Mouse (Mus musculus) layer of hippocampus, postnatal 25 days (tissue): Measurements from ENCODE around the gene Ccr7. TPM values are rescaled to one million over a fixed set of nuclear protein-coding genes. Genes with fewer than 3 reads are reported as not detected.

Experiments used
- DNase-seq, 2 experiments: peaks; one replicate each; pipeline ENCODE4 v3.0.0; 2022; ENCODE audit warnings: mixed read lengths in 2 of 2, low spot score in 1 of 2; ENCODE audit errors: extremely low spot score in 1 of 2
- total RNA-seq, 2 experiments: library from RNA; stranded (reverse); gene quantifications; 2 replicates each; pipeline ENCODE4 v1.2.3; 2021

Ccr7 gene
- total RNA-seq, 2 experiments from 2014 or later = not detected

GRCm38 (mm10) chr11:99141600-99141999 lies 13.3 kb downstream of the Ccr7 start:
- no peak for DNase-seq

GRCm38 (mm10) chr11:99138976-99139375 lies 15.9 kb downstream of the Ccr7 start:
- DNase-seq = no peak

GRCm38 (mm10) chr11:99137385-99137784 lies 17.5 kb downstream of the Ccr7 start:
- no peak for DNase-seq

- DNase-seq = no peak
Observed at GRCm38 (mm10) chr11:99136961-99137360, 17.9 kb downstream of the Ccr7 start.

- DNase-seq = no peak
Observed at GRCm38 (mm10) chr11:99136361-99136760, 18.5 kb downstream of the Ccr7 start.

- DNase-seq = no peak
Observed at GRCm38 (mm10) chr11:99135047-99135440, 19.8 kb downstream of the Ccr7 start.

GRCm38 (mm10) chr11:99134266-99135046 lies 20.4 kb downstream of the Ccr7 start:
- DNase-seq = no peak

GRCm38 (mm10) chr11:99133285-99133897 lies 21.5 kb downstream of the Ccr7 start:
- DNase-seq = no peak

- DNase-seq = no peak
Observed at GRCm38 (mm10) chr11:99132091-99132730, 22.7 kb downstream of the Ccr7 start.

GRCm38 (mm10) chr11:99131463-99131840 lies 23.4 kb downstream of the Ccr7 start:
- no peak for DNase-seq

- DNase-seq = no peak
Observed at GRCm38 (mm10) chr11:99130736-99131462, 24.0 kb downstream of the Ccr7 start.

- DNase-seq = no peak
Observed at GRCm38 (mm10) chr11:99129287-99129686, 25.6 kb downstream of the Ccr7 start.

- DNase-seq = no peak
Observed at GRCm38 (mm10) chr11:99127785-99128682, 26.8 kb downstream of the Ccr7 start.

- no peak for DNase-seq
Observed at GRCm38 (mm10) chr11:99126482-99127253, 28.2 kb downstream of the Ccr7 start.

GRCm38 (mm10) chr11:99124635-99125029 lies 30.2 kb downstream of the Ccr7 start:
- DNase-seq = no peak

GRCm38 (mm10) chr11:99123977-99124634 lies 30.8 kb downstream of the Ccr7 start:
- DNase-seq = peak in 1 of 2 experiments; percentile 64

- no peak for DNase-seq
Observed at GRCm38 (mm10) chr11:99122703-99123102, 32.2 kb downstream of the Ccr7 start.

- no peak for DNase-seq
Observed at GRCm38 (mm10) chr11:99121218-99121631, 33.7 kb downstream of the Ccr7 start.
